Mouse (Mus musculus) kidney, adult 2 months (tissue): ENCODE measurements around the gene Gch1.

ENCODE experiments used
- CTCF ChIP-seq: fragments of 200-500 bp; conservative IDR thresholded peaks from 2 replicates; pipeline ENCODE4 v1.5.1; 2011; ENCODE audit warnings: low read depth, mild to moderate bottlenecking, control low read depth, low read length, moderate library complexity, mixed read lengths; ENCODE audit not compliant: insufficient read depth, insufficient read length
- POLR2A ChIP-seq: fragments of 200-500 bp; IDR thresholded peaks from one replicate; pipeline ENCODE4 v1.6.1; 2011; ENCODE audit warnings: low read depth, low read length, control low read depth

DNA sequence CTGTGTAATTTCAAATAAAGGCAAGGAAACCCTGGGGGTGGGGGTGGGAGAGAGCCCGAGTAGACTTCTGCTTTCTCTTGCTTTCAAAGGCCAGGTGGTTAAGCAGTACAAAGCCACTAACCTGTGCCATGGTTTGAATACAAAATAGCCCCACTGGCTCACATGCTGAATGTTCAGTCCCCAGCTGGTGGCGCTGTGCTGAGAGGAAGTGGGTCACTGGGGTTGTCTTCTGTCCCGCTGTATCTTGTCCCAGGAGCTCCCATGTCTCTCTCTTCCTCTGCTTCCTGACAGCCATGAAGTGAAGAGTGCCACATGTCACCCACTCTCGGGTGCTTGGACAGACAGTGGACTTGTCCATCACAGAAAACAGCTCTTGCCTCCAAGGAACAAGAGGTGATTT is 4.9 kb upstream of the Gch1 start:
- no peak for TF ChIP-seq POLR2A
- 0 out of 2 replicates have a peak, but pooled peaks have one; percentile 14 for TF ChIP-seq CTCF
